Mouse (Mus musculus) neutrophil, adult 5-6 weeks (primary cell): ENCODE measurements around the gene Gata5. TPM values are rescaled to one million over a fixed set of nuclear protein-coding genes. Genes with fewer than 3 reads are reported as not detected.

ENCODE experiments used
- ATAC-seq: fragments of 151-379, 151-347 bp; 2 replicates; pipeline ENCODE4 v1.8.0; 2017; ENCODE audit warnings: mild to moderate bottlenecking, moderate TSS enrichment; ENCODE audit not compliant: insufficient number of reproducible peaks, poor library complexity, low FRiP score, severe bottlenecking; ENCODE audit errors: extremely low read depth
- total RNA-seq: library from RNA; stranded (forward); fragments of 200-1000 nt; gene quantifications from 2 replicates; pipeline ENCODE4 v1.2.3, GENCODE M21; 2017

The Gata5 gene
- total RNA-seq, 1 experiment from 2014 or later: not detected

DNA sequence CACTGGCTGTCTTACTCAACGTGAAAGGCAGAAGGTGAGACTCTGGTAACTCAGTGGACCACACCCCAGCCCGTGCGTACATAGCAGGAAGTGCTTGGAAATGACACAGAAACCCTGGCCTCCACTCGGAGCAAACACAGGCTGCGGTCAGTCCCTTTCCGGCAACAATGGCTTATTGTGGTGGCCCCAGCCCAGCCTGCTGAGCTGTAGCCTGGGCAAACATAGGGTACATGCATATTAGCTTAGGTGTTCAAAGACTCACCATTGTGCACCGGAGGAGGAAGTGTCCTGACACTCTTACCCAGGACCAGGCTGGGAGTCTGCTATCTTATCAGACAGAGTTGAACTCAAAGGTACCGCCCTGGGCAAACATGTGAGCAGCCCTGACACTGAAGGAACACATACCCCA is 57.6 kb downstream of the Gata5 start:
- ATAC-seq: peak; percentile 43

DNA sequence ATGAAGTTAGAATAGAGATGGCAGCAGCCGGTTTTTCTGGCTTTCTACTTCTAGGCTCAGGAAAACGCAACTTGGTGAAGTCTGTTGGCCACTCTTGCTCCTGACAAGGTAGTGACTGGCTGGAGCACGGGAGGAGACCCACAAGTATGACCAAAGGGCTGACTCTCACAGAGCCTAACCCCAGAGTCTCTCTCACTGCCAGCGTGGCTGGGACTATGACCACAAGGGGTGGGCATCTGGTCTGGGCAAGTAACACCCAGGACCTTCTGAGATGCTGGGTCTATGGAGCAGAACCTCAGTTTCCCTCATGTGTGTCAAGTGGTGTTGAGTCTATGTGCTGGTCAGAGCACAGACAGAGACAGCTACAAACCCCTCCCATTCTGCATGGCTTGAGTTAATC is 58.1 kb downstream of the Gata5 start:
- no peak for ATAC-seq

DNA sequence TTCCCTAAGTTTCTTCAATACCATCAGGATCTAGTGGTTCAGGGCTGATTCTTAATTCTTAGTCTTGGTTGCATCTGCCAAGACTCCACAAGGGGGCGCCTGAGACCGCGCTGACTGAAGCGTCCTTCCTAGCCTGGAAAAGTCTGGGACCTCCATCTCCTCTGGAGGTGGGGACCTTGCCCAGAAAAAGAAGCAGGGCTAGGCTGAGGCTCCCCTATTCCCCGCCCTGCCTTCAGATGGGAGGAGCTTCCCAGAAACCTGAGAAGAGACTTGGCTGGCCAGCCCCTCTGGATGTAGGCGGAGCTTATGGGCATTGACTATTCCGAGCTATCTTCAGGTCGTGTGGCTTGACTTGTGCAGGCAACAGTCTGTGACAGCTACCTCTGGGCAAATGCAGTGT is 58.7 kb downstream of the Gata5 start:
- ATAC-seq: peak; percentile 37

Other genes starting within 250 kb of the Gata5 start
- not detected in 2 replicates for gene Hrh3, start 230.2 kb downstream of the Gata5 start, total RNA-seq
- gene Osbpl2, start 215.4 kb downstream of the Gata5 start, total RNA-seq: 83.9 and 85.7 TPM in 2 replicates
- gene Adrm1, start 163.2 kb downstream of the Gata5 start, total RNA-seq: 73.4 and 75.9 TPM in 2 replicates
- gene Lama5, start 108.8 kb downstream of the Gata5 start, total RNA-seq: under 0.01 TPM in 2 replicates
- 798 and 852 TPM in 2 replicates for gene Rps21, start 77.3 kb downstream of the Gata5 start, total RNA-seq
- gene Cables2, start 61.2 kb downstream of the Gata5 start, total RNA-seq: 53.5 and 55.6 TPM in 2 replicates
- not detected in 2 replicates for gene Rbbp8nl, start 44.8 kb downstream of the Gata5 start, total RNA-seq
- gene Slco4a1, start 121.5 kb upstream of the Gata5 start, total RNA-seq: 6.4 and 8.4 TPM in 2 replicates
- not detected in 2 replicates for gene Ntsr1, start 165.3 kb upstream of the Gata5 start, total RNA-seq
- 46.7 TPM in 2 replicates for gene Mrgbp, start 246.6 kb upstream of the Gata5 start, total RNA-seq